Mouse (Mus musculus) erythroblast, embryonic 14.5 days (primary cell): ENCODE results near the gene Hist1h1c. TPM values are rescaled to one million over a fixed set of nuclear protein-coding genes. Genes with fewer than 3 reads are reported as not detected.
A peak's percentile ranks its signal among the peaks of the same experiment; 100 is the strongest.

ENCODE experiments used
- H3K27me3 ChIP-seq: 2 replicates; pipeline ENCODE4 v1.6.1; 2012; ENCODE audit warnings: inconsistent platforms; ENCODE audit not compliant: control insufficient read depth
- H3K36me3 ChIP-seq: 2 replicates; pipeline ENCODE4 v1.6.1; 2012; ENCODE audit warnings: mild to moderate bottlenecking, inconsistent platforms; ENCODE audit not compliant: control insufficient read depth
- H3K4me1 ChIP-seq: 2 replicates; pipeline ENCODE4 v1.6.1; 2012; ENCODE audit warnings: inconsistent platforms; ENCODE audit not compliant: control insufficient read depth
- H3K4me3 ChIP-seq: replicated peaks from 2 replicates; pipeline ENCODE3; 2012; ENCODE audit warnings: moderate library complexity, mild to moderate bottlenecking, inconsistent platforms
- H3K9me3 ChIP-seq: 2 replicates; pipeline ENCODE4 v1.6.1; 2012; ENCODE audit warnings: low read length, inconsistent platforms, mixed read lengths; ENCODE audit not compliant: control insufficient read depth
- GATA1 ChIP-seq: IDR thresholded peaks from 2 replicates; pipeline ENCODE4 v1.6.1; 2012; ENCODE audit warnings: low read length, inconsistent platforms, mixed read lengths
- TAL1 ChIP-seq: IDR thresholded peaks from 3 replicates; pipeline ENCODE4 v1.6.1; 2012; ENCODE audit warnings: low read length, inconsistent platforms, mixed read lengths
- polyA plus RNA-seq: library from polyadenylated mRNA; stranded (reverse); fragments of >175 nt; gene quantifications from 2 replicates; pipeline ENCODE4 v1.2.3, GENCODE M21; 2012

The Hist1h1c gene
- 54.6 and 94.3 TPM in 2 replicates for polyA plus RNA-seq

- H3K36me3 ChIP-seq: peaks cover 5% of the 10 kb centered on the region
- H3K4me1 ChIP-seq: peaks cover 41% of the 10 kb centered on the region
- H3K4me3 ChIP-seq: peak within 1 kb of the TSS; percentile 71
- H3K27me3 ChIP-seq: no peaks in the 10 kb centered on the region
- TF ChIP-seq TAL1: no peak
- no peak for TF ChIP-seq GATA1
- no peaks in the 10 kb centered on the region for H3K9me3 ChIP-seq
These were observed at the start of gene Hist1h1c for GRCm38 (mm10) chr13:23738677-23739068. TSS of gene Hist1h1c (plus strand) at chr13:23738808.

- H3K4me1 ChIP-seq: peaks cover 51% of the 10 kb centered on the region
- H3K36me3 ChIP-seq: peaks cover 27% of the 10 kb centered on the region
- H3K27me3 ChIP-seq: no peaks in the 10 kb centered on the region
- no peaks in the 10 kb centered on the region for H3K9me3 ChIP-seq
- H3K4me3 ChIP-seq: no peak overlapping the region
- no peak for TF ChIP-seq TAL1
- no peak for TF ChIP-seq GATA1
These were observed 49.7 kb upstream of the Hist1h1c start for GRCm38 (mm10) chr13:23688956-23689355.

GRCm38 (mm10) chr13:23689459-23689858, 49.1 kb upstream of the Hist1h1c start:
- Histone ChIP-seq H3K27me3 (no peaks in the 10 kb centered on the region), H3K4me3 (peak overlapping the region; percentile 14), H3K9me3 (no peaks in the 10 kb centered on the region), H3K4me1 (peaks cover 50% of the 10 kb centered on the region), H3K36me3 (peaks cover 27% of the 10 kb centered on the region)
- no peak for TF ChIP-seq TAL1
- TF ChIP-seq GATA1: no peak

GRCm38 (mm10) chr13:23693856-23694440, 44.7 kb upstream of the Hist1h1c start:
- peaks cover 53% of the 10 kb centered on the region for H3K4me1 ChIP-seq
- no peak for TF ChIP-seq TAL1
- no peak for TF ChIP-seq GATA1

GRCm38 (mm10) chr13:23694956-23695355, 43.7 kb upstream of the Hist1h1c start:
- TF ChIP-seq GATA1 (no peak), TAL1 (no peak)
- peaks cover 19% of the 10 kb centered on the region for H3K36me3 ChIP-seq
- no peak overlapping the region for H3K4me3 ChIP-seq
- no peaks in the 10 kb centered on the region for H3K9me3 ChIP-seq
- H3K4me1 ChIP-seq: peaks cover 53% of the 10 kb centered on the region
- no peaks in the 10 kb centered on the region for H3K27me3 ChIP-seq

More at GRCm38 (mm10) chr13:23693856-23694440, 44.7 kb upstream of the Hist1h1c start:
- Histone ChIP-seq H3K4me3 (no peak overlapping the region), H3K27me3 (no peaks in the 10 kb centered on the region), H3K9me3 (no peaks in the 10 kb centered on the region), H3K36me3 (peaks cover 21% of the 10 kb centered on the region)

GRCm38 (mm10) chr13:23695514-23695913, 43.1 kb upstream of the Hist1h1c start, which contains the start of gene Hist1h1t:
TSS of gene Hist1h1t (plus strand) at chr13:23695814.
- H3K4me1 ChIP-seq: peaks cover 53% of the 10 kb centered on the region
- H3K4me3 ChIP-seq: peak within 1 kb of the TSS; percentile 67
- peaks cover 17% of the 10 kb centered on the region for H3K36me3 ChIP-seq
- TF ChIP-seq GATA1 (no peak), TAL1 (no peak)
- no peaks in the 10 kb centered on the region for H3K27me3 ChIP-seq
- no peaks in the 10 kb centered on the region for H3K9me3 ChIP-seq

GRCm38 (mm10) chr13:23696061-23696474, 42.5 kb upstream of the Hist1h1c start:
- Histone ChIP-seq H3K27me3 (no peaks in the 10 kb centered on the region), H3K9me3 (no peaks in the 10 kb centered on the region), H3K4me3 (peak overlapping the region; percentile 67), H3K36me3 (peaks cover 11% of the 10 kb centered on the region), H3K4me1 (peaks cover 54% of the 10 kb centered on the region)
- TF ChIP-seq TAL1 (no peak), GATA1 (no peak)

- Histone ChIP-seq H3K9me3 (no peaks in the 10 kb centered on the region), H3K27me3 (no peaks in the 10 kb centered on the region), H3K4me1 (peaks cover 55% of the 10 kb centered on the region), H3K36me3 (peaks cover 5% of the 10 kb centered on the region), H3K4me3 (peak overlapping the region; percentile 67)
- TF ChIP-seq GATA1: no peak
- TF ChIP-seq TAL1: no peak
These were observed 40.9 kb upstream of the Hist1h1c start for GRCm38 (mm10) chr13:23697491-23698299.

- Histone ChIP-seq H3K4me3 (peak within 1 kb of the TSS; percentile 67), H3K9me3 (no peaks in the 10 kb centered on the region)
- TF ChIP-seq TAL1 (no peak), GATA1 (no peak)
These were observed 40.3 kb upstream of the Hist1h1c start, which contains the start of gene Hist1h4c for GRCm38 (mm10) chr13:23698300-23698693. TSS of gene Hist1h4c (minus strand) at chr13:23698454.

More at GRCm38 (mm10) chr13:23698300-23698693, 40.3 kb upstream of the Hist1h1c start, which contains the start of gene Hist1h4c:
- Histone ChIP-seq H3K4me1 (peaks cover 58% of the 10 kb centered on the region), H3K36me3 (peaks cover 5% of the 10 kb centered on the region), H3K27me3 (no peaks in the 10 kb centered on the region)
